Mouse (Mus musculus) embryonic facial prominence, embryonic 14.5 days (tissue): ENCODE data around the gene Qprt. TPM values are rescaled to one million over a fixed set of nuclear protein-coding genes. Genes with fewer than 3 reads are reported as not detected.

Experiments
- ATAC-seq: fragments of 200-750 bp; cut with Nextera tagmentation; 2 replicates; pipeline ENCODE4 v1.8.0; 2017; ENCODE audit warnings: low read depth, moderate number of reproducible peaks, moderate TSS enrichment
- DNase-seq: peaks from one replicate; pipeline ENCODE4 v3.0.0-alpha.2; 2015; ENCODE audit warnings: low spot score
- H3K27ac ChIP-seq: fragments of 300-500 bp; sonication (generic); replicated peaks from 2 replicates; pipeline ENCODE4 v1.5.1; 2014; ENCODE audit warnings: low read depth, mild to moderate bottlenecking, low read length, moderate library complexity
- H3K27me3 ChIP-seq: fragments of 300-500 bp; sonication (generic); replicated peaks from 2 replicates; pipeline ENCODE4 v1.6.1; 2014; ENCODE audit warnings: low read length; ENCODE audit not compliant: control insufficient read depth, insufficient read depth
- H3K36me3 ChIP-seq: fragments of 300-500 bp; sonication (generic); 2 replicates; pipeline ENCODE4 v1.6.1; 2014; ENCODE audit warnings: low read length, mixed read lengths; ENCODE audit not compliant: control insufficient read depth, insufficient read depth
- H3K4me1 ChIP-seq: fragments of 300-500 bp; sonication (generic); 2 replicates; pipeline ENCODE4 v1.6.1; 2014; ENCODE audit warnings: antibody characterized with exemption, low read length; ENCODE audit not compliant: control insufficient read depth, insufficient read depth
- H3K4me2 ChIP-seq: fragments of 300-500 bp; sonication (generic); 2 replicates; pipeline ENCODE4 v1.6.1; 2014; ENCODE audit warnings: low read depth, mild to moderate bottlenecking, low read length, moderate library complexity, mixed read lengths
- H3K4me3 ChIP-seq: fragments of 300-500 bp; sonication (generic); 2 replicates; pipeline ENCODE4 v1.5.1; 2014; ENCODE audit warnings: low read depth, mild to moderate bottlenecking, low read length
- H3K9ac ChIP-seq: fragments of 300-500 bp; sonication (generic); 2 replicates; pipeline ENCODE4 v1.6.1; 2014; ENCODE audit warnings: low read depth, mild to moderate bottlenecking, low read length, moderate library complexity, mixed read lengths
- H3K9me3 ChIP-seq: fragments of 300-500 bp; sonication (generic); 2 replicates; pipeline ENCODE4 v1.6.1; 2016; ENCODE audit warnings: low read length; ENCODE audit not compliant: control insufficient read depth
- WGBS: fragments of 180-500 bp; shearing (Covaris S2); extraction: QIAGEN DNeasy Blood & Tissue Kit; methylation state at CpG from one replicate; pipeline ENCODE4 v1.1.7; 2014; 5-methylcytosine and 5-hydroxymethylcytosine counted together
- polyA plus RNA-seq: library from polyadenylated mRNA; unstranded; fragments of >200 nt; fragmentation: Nextera tagmentation; extraction: Ambion mirVana; gene quantifications from 2 replicates; pipeline ENCODE4 v1.2.1, GENCODE M21; 2014

Qprt gene
- polyA plus RNA-seq, 1 experiment from 2014 or later: 6.8 TPM

DNA sequence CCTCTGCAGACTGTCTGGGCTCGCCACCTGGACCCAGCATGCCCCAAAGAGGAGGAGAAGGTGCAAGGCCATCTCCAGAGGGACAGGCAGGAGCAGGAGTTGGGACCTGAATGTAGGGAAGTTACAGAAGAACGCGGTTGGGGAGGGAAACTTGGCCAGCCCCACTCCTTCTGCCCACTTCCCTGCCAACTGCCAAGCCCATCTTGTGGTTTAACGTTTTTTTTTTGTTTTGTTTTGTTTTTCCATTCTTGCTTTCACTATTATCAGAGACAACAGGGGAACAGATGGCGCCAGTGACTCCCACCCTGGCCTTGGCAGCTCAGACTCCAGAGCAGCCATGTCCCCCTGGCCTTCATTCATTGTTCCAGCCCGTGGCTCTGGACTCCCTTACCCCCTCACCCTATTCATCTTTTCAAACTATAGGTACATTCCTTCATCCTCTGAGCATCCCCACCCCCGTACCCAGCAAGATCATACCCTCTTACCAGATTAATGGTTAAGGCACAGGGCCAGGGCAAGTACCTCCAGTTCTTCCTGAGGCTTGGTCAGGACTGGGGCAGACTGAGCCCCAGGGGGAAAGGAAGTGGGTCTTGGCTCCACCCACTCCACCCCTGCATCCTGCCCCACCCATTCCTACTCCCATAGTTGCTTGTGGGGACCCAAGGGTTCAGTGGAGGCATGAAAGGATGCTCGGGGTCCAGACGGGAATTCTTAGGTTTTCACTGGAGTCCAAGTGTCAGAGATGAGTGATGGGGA lies 15.4 kb upstream of the Qprt start, which contains the start of gene Spn:
Gene Spn, minus strand, starts transcription at position 562 of the 756 bp plus-strand sequence.
- Histone ChIP-seq H3K4me1 (no peaks in the 10 kb centered on the region), H3K4me2 (no peak within 1 kb of the TSS), H3K36me3 (no peaks in the 10 kb centered on the region), H3K27me3 (no peaks in the 10 kb centered on the region), H3K27ac (no peak within 1 kb of the TSS), H3K9me3 (no peaks in the 10 kb centered on the region), H3K4me3 (no peak within 1 kb of the TSS), H3K9ac (no peak within 1 kb of the TSS)
- ATAC-seq: no peak
- 68% methylated on average over 9 of the region's 9 CpGs for WGBS
- no peak for DNase-seq

DNA sequence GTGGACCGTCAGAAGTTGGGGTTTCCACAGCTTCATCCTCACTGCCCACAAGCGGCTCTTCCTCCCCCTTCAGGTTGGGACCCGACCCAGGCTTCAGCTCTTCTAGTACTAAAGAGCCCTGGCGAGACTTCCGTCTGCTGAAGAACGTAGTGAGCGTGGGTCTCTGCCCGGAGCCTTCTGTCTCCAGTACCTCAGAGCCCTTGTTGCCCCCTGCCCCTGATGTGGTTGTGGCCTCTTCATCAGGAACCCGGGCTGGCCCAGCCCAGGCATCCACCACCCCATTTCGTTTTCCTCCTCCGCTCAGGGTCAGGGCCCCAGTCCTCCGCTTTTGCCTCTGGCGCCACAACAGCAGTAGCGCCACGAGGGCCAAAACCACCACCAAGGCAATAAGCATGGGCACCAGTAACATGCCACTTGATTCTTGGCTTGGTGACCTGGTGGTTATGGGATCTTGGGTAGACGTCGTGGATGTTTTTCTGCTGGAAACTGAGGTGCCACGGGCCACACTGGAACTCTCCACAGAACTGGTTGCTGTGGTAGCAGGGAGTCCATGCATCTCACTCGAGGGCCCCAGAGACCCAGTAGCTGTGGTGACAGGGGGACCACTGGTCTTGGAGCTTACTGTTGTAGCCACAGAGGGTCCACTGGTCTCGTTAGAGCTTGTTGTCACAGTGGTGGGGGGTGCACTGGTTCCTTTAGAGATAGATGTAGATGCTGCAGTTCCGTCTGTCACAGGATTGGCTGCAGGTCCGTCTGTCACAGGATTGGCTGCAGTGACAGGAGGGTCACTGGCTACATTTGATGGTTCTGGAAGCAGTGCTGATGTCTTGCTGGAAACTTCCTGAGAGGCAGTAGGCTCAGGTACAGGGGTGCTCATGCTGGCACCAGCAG lies 14.4 kb upstream of the Qprt start:
- Histone ChIP-seq H3K9me3 (no peaks in the 10 kb centered on the region), H3K4me3 (no peak overlapping the region), H3K4me2 (no peak overlapping the region), H3K36me3 (no peaks in the 10 kb centered on the region), H3K4me1 (no peaks in the 10 kb centered on the region), H3K9ac (no peak overlapping the region), H3K27me3 (no peaks in the 10 kb centered on the region), H3K27ac (no peak overlapping the region)
- DNase-seq (no peak), ATAC-seq (no peak)
- whole genome bisulfite sequencing: 86% methylated on average over 22 of the region's 22 CpGs

DNA sequence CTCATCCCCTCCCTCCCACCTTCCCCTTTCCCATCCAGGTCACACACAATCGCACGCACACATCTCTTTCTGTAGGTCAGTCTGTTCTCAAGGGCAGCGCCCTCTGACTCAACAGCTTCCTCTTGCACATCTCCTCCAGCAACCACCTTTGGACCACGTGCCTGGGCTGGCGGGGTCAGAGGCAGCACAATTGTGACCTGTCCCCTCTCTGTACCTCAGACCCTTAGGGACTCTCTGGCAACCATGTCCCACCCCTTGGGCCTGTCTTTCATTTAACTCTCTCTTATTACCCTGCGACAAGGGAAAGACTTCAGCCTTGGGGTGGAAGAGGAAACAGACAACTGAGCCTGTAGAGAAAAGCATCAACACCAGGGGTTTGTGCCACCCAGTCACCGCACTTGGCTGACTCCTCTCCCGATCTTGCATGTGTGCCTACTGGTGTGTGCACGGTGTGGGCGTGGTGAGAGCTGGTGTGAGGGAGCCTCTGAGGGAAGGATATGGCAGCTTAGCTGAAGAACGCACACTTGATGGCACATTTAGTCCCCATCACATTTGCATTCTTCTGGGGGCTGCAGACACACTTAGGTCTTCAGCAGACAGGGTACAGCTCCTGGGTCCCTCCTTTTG lies 12.9 kb upstream of the Qprt start:
- 74% methylated on average over 11 of the region's 11 CpGs for WGBS
- no peaks in the 10 kb centered on the region for H3K27me3 ChIP-seq

DNA sequence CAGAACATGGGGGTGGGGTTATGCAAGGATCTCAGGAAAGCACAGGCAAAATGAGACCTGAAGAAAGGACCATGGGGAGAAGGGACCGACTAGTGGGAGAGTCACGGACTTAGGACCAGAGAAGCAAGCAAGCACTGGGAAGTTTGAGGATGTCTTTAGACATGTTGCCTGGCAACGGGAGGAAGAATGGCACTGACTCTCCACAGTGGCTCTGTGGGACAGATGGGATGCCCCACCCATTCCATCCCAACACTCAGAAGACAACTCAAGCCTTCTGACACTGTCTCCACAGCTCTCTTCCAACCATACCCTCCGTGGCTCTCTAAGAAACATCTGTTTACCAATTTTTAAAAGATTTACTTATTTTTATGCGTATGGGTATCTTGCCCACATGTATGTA lies 11.1 kb upstream of the Qprt start:
- Histone ChIP-seq H3K27ac (no peak overlapping the region), H3K4me1 (no peaks in the 10 kb centered on the region), H3K36me3 (no peaks in the 10 kb centered on the region), H3K9ac (no peak overlapping the region), H3K27me3 (no peaks in the 10 kb centered on the region), H3K4me3 (no peak overlapping the region), H3K4me2 (no peak overlapping the region), H3K9me3 (no peaks in the 10 kb centered on the region)
- DNase-seq (no peak), ATAC-seq (no peak)
- WGBS: 58% methylated on average over 5 of the region's 5 CpGs

More for the DNA sequence above, 12.9 kb upstream of the Qprt start:
- H3K4me3 ChIP-seq: no peak overlapping the region
- H3K9me3 ChIP-seq: no peaks in the 10 kb centered on the region
- no peaks in the 10 kb centered on the region for H3K36me3 ChIP-seq
- no peaks in the 10 kb centered on the region for H3K4me1 ChIP-seq
- ATAC-seq (no peak), DNase-seq (no peak)
- no peak overlapping the region for H3K9ac ChIP-seq
- H3K27ac ChIP-seq: no peak overlapping the region
- no peak overlapping the region for H3K4me2 ChIP-seq

DNA sequence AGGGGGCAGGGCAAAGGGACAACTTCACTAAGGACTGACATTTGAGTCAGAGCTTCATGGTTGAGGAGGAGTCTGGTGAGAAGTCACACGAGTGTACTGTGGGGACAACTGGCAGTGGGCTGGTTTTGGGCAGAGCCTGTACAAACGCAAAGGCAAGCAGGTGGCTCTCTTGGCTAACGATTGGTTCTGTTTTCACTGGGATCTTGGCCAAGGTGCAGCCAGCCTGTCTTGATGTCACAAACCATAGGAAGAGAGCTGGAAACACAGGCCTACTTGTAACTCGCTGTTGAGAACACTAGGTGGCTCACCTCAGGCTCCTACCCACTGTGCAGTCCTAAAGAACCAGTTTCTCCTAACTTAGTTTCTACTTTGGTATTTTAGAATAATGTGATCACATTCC lies 7.6 kb upstream of the Qprt start:
- WGBS: 15% methylated on average over 4 of the region's 4 CpGs
- H3K4me2 ChIP-seq: no peak overlapping the region
- peak; percentile 54 for DNase-seq
- H3K4me1 ChIP-seq: no peaks in the 10 kb centered on the region
- no peaks in the 10 kb centered on the region for H3K27me3 ChIP-seq
- H3K36me3 ChIP-seq: no peaks in the 10 kb centered on the region
- H3K4me3 ChIP-seq: no peak overlapping the region
- H3K9ac ChIP-seq: no peak overlapping the region
- H3K27ac ChIP-seq: no peak overlapping the region
- ATAC-seq: peak; percentile 57; the same call in 1 of the 2 replicates
- H3K9me3 ChIP-seq: peaks cover 1% of the 10 kb centered on the region; the same call in 1 of the 2 replicates

DNA sequence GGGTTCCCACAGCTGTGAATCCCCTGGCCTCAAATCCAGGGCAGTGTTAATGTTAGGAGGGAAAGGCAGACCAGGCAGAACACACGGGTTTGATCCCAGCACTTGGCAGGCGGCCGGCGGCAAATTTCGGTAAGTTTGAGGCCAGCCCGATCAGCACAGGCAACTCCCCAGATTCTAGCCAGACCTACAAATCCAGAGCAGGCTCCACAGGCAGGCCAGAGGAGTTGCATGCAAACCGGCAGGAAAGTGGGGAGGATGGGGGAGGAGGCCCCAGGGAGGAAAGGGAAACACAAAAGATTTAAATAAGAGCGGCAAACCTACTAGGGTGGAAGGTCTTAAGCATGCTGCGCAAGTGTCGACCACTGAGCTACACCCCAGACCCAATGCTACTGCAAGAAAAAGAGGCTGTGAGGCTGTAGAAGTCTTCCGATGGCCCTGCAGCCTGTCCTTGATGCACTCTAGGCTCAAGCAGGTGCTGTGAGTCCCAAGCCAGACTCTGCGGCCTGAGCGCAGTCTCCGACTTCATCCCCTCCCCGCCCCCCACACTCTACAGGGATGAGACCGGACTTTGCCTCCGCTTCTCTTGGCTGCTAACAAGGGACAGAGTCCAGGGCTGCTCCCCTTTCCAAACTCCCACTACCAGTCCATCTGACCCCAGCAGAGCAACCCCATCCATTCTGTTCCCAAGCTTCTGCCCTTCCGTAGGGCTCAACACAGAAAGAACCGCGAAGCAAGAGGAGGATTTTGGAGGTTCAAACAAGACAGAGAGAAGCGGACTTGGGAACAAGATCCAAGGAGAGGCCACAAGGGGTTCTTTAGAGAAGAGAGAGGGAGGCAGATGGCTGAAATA lies 740 bp downstream of the Qprt start:
- Histone ChIP-seq H3K9me3 (peaks cover 9% of the 10 kb centered on the region; the same call in 1 of the 2 replicates), H3K4me3 (no peak overlapping the region), H3K4me2 (peak overlapping the region; percentile 5; the same call in 1 of the 2 replicates), H3K9ac (peak overlapping the region; percentile 35), H3K36me3 (no peaks in the 10 kb centered on the region), H3K4me1 (peaks cover 4% of the 10 kb centered on the region; the same call in 1 of the 2 replicates), H3K27ac (no peak overlapping the region), H3K27me3 (peaks cover 21% of the 10 kb centered on the region)
- 13% methylated on average over 21 of the region's 21 CpGs for WGBS
- ATAC-seq: no peak
- no peak for DNase-seq

DNA sequence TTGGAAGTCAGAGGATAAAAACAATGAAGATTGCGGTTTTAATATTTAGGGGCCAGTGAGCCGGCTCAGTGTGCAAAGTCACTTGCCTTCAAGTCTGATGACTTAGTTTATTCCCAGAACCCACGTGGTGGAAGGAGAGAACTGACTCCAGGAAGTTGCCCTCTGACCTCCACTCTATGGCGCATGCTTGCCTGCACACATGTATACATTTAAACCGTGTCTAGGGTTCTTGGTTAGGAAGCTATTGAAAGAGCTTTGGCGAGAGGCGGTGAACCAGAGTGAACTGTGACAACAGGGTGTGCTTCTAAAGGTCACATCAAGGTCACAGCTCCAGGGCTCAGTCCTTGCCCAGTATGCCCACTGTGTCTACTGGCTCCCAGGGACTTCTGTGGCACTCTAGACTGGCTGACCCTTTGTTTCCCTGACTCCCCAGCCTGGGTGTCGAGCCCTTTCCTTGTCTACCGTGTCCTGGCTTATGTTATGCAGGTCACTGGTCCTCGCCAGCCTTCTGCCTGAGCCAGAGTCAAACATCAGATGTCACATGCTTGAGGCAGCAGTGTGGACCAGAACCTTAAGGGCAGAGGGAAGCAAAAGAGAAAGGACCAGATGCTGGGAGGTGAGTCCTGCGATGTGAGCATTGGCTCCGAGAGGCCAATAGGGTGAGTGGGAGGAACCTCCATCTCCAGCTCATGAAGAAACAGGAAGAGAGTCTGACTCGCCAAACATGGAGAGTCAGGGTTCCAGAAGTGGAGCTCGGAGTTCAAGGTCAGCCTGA lies 3.2 kb downstream of the Qprt start:
- Histone ChIP-seq H3K9me3 (peaks cover under 1% of the 10 kb centered on the region; the same call in 1 of the 2 replicates), H3K4me1 (peaks cover 4% of the 10 kb centered on the region; the same call in 1 of the 2 replicates), H3K4me3 (no peak overlapping the region), H3K36me3 (no peaks in the 10 kb centered on the region), H3K4me2 (no peak overlapping the region), H3K27ac (no peak overlapping the region), H3K27me3 (peaks cover 21% of the 10 kb centered on the region), H3K9ac (no peak overlapping the region)
- no peak for ATAC-seq
- DNase-seq: no peak
- WGBS: 51% methylated on average over 14 of the region's 14 CpGs
